Mouse (Mus musculus) adrenal gland, postnatal 36 days (tissue): ENCODE measurements around the gene Tgif2lx1. TPM values are rescaled to one million over a fixed set of nuclear protein-coding genes. Genes with fewer than 3 reads are reported as not detected.
"Not testable (repeated sequence)": the region's sequence is repeated elsewhere in the genome, so short reads cannot be mapped to it uniquely, and the experiment has no call there.

Source experiments
- DNase-seq, 2 experiments: peaks; one replicate each; pipeline ENCODE4 v3.0.0; 2021; ENCODE audit warnings: mixed read lengths in 1 of 2
- long read RNA-seq, 2 experiments: library from polyadenylated mRNA; stranded (forward); transcript quantifications; one replicate each; pipeline ENCODE4 v2.0.0; 2021; ENCODE audit warnings: borderline sequencing depth in 2 of 2
- total RNA-seq, 2 experiments: library from RNA; stranded (reverse); gene quantifications; 2 replicates each; pipeline ENCODE4 v1.2.3; 2021

Gene Tgif2lx1
- total RNA-seq = not detected
- long read RNA-seq, experiment 1 = 0 reads
- long read RNA-seq, experiment 2 = 0 reads

DNA sequence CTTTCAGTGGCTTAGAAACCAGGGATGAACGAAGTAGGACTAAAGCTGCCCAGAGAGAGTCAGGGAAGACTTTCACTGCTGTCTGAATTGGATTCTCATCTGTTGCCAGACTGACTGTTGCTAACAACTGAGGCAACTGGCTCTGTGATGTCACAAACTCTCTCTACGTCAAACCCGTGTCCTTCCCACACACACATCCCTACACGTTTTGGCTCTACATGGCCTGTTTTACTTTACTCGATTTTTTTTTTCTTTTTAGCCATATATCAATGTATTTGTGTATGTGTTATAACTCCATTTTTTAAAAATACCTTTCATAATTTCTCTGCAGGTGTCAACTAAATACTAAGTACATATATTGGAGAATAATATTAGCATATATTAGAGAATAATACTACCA lies at the start of gene Tgif2lx1:
Gene Tgif2lx1, minus strand, starts transcription at position 101 of the 400 bp plus-strand sequence.
- not testable (repeated sequence) for DNase-seq

Other genes starting within 250 kb of the Tgif2lx1 start
- gene Tgif2lx2, start 53.5 kb downstream of the Tgif2lx1 start, total RNA-seq = not detected